Mouse (Mus musculus) urinary bladder, postnatal 36 days (tissue): ENCODE data around the gene Slc35g3.
A peak's percentile ranks its signal among the peaks of the same experiment; 100 is the strongest.

Experiments
- DNase-seq, 2 experiments: peaks; one replicate each; pipeline ENCODE4 v3.0.0; 2022; ENCODE audit warnings: low spot score in 2 of 2, mixed read lengths in 1 of 2

The Slc35g3 gene

DNA sequence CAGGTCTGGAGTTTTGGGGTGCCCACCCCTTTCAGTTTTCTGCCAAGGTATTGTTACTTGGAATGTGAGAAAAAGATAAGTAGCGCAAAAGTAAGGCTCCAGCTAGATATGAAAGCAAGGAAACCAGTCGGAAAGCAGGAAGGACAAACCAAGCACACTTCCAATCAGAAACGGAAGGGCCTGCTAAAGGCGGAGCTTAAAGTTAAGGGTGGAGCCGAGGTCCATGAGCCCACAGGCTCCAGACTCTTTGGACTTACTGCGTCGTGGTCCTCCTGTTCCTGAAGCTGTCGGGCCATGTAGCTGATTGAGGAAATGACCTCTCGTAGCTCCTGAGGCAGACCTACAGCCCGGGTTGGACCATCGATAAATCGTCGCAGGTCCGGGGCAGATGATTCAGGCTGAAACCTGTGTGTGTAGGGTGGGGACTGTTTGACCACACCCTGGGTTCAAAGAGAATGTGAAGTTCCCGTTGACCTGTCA lies 23.1 kb upstream of the Slc35g3 start:
- DNase-seq: peak; percentile 33 to 52

DNA sequence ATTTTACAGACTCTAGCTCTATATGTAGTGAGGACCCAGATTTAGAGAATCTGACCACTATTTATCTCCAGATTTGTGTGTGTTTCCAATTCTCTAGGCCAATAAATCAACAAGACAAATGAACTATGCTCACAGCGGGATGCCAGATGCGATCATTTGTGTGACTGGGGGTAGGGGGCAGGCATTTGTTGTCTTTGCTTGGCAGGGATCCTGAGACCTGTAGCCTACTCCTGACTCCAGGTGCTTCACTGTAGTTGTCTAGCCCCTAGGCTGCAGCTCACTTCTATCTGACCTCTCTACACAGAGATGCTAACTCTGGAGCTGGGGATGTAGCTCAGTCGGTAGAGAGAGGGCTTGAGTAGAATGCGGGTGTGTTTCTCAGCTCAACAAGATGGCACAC lies 20.1 kb upstream of the Slc35g3 start:
- DNase-seq: no peak

DNA sequence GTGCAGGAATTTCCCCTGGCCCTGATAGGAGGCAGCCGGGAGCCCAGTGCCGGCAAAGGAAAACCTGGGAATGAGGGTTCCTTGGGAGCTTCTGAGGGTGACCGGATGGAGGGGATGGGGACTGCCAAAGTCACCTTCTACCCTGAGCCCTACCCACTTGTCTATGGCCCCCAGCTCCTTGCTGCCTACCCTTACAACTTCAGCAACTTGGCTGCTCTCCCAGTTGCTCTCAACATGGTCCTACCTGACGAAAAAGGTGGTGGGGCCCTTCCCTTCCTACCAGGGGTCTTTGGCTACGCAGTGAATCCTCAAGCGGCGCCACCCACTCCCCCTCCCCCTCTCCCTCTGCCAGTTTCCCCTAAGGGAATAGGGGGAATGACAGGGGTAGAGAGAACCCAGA lies 17.2 kb upstream of the Slc35g3 start:
- DNase-seq: no peak

DNA sequence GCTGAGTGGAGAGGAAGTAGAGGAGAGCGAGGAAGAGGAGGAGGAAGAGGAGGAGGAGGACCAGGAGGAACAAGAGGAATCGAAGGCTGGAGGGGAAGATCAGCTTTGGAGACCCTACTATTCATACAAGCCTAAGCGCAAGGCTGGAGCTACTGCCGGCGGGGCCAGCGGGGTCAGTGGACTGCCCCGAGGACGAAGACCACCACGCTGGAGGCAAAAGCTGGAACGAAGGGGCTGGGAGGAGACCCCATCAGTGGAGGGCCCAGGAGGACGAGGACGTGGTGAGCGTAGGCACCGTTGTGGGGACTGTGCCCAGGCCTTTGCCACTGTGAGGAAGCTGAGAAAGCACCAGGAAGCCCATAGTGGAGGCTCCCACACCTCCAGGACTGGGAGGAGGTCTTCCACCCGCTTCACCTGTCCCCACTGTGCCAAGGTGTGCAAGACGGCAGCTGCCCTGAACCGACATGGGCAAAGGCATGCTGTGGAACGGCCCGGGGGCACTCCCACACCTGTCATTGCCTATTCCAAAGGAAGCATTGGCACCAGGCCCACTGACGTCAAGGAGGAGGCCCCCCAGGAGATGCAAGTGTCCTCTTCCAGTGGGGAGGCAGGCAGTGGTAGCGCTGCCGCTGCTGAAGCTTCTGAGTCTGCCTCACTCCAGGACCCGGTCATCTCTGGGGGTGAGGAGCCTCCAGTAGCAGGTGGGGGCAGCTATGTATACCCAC lies 16.7 kb upstream of the Slc35g3 start:
- DNase-seq: no peak

DNA sequence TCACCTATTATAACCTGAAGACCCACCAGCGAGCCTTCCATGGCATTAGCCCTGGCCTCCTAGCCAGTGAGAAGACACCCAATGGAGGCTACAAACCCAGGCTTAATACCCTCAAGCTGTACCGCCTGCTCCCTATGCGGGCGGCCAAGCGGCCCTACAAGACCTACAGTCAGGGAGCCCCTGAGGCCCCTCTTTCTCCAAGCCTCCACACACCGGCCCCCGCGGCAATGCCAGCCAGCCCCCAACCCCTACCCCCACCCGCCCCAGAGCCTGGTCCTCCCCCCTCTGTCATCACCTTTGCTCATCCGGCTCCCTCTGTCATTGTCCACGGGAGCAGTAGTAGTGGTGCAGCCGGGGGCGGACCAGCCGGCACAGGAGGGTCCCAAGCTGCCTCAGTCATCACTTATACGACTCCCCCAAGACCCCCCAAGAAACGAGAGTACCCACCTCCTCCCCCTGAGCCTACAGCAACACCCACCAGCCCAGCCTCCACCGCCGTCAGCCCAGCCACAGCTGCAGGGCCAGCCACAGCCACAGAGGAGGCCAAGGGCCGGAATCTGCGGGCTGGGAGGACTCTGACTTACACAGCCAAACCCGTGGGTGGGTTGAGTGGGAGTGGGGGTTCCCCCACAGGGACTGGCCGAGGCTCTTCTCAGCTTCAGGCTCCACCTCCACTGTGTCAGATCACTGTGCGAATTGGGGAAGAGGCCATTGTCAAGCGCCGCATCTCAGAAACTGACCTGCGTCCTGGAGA lies 15.9 kb upstream of the Slc35g3 start:
- DNase-seq: no peak

DNA sequence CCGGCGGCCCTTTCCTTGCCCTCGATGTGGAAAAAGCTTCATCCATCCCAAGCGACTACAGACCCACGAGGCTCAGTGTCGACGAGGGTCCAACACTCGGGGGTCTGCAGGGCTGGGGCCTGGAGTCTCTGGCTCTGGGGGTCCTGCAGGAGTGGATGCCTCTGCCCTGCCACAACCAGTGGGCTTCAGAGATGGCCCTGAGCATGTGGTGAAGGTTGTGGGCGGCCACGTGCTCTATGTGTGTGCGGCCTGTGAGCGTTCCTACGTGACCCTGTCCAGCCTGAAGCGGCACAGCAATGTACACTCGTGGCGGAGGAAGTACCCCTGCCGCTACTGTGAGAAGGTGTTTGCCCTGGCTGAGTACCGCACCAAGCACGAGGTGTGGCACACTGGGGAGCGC lies 14.7 kb upstream of the Slc35g3 start:
- no peak for DNase-seq

DNA sequence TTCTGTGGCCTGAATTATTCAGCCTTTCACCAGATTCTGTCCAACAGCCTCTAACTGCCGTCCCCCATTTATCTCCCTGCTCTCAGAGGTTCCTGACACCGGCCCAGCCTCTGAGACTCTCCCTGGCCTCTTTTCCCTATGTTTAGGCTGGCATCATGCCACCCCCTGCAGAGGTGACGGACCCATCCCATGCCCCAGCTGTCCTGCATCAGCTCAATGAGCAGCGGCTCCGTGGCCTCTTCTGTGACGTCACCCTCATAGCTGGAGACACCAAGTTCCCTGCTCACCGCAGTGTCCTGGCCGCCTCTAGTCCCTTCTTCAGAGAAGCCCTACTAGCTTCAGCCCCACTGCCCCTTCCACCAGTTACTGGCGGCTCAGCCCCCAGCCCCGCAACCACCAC lies 13.9 kb upstream of the Slc35g3 start:
- DNase-seq: no peak

DNA sequence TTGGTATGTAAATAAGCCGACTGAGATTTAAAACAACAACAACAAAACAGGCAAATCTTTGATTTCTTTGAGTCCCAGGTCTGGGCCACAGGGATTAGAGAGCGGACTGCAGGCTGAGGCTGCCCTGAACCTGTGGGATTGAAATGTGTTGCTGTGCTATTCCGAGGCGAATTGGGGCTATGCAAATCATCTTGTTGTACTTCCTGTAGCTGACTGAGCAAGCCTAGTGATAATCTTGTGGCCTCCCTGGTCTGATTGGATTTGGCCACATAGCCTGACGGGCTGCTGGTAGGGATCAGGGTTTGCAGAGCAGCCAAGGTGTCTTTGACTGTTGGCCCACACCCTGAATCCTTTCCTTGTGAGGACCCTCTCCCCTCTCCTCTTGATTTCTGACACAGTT lies 13.2 kb upstream of the Slc35g3 start:
- no peak for DNase-seq

DNA sequence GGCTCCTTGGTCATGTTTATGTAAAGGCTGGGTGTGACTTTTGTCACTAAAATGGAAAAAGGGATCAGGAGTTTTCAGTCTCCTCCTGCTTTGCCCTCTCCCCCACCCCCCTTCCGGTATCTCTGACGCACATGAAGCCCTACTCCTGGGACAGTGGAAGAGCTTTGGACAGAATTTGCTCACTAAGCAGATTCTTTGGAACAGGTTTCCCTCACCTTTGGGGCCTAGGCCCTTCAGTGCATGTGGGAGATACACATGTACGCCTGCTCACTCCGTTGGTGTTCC lies 5.8 kb upstream of the Slc35g3 start:
- no peak for DNase-seq

DNA sequence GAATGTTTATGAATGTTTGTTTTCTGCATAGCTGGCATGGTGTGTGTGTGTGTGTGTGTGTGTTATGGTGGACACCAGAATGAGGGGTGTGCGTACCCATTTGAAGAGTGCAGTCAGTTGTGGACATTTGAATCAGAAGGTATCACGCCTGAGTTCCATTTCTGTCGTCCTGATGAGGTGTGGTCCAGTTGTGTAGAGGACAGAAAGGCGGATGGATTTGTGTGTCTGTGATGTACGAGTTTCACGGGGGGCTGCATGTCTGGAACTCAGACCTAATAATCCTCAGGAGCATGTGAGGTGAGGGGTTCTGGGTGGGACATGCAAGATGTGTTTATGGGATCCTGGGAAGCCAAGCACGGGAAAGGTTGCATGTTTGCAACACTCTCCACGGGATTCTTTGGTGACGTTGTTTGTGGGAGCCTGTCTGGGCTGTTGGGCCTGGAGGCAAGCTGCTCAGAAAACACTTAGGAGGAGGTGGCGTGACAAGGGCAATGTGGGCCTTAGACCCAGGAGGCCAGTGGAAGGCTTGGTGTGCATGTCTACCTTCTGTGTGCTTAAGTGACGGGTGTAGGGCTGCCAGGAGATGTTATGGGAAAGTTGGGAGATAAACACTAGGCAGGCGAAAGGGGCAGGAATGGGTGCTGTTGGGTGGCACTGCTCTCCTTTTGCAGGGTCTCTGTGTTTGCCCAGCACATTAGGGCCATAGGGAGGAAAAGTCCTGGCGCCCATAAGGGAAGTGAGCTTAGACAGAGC lies 5.3 kb upstream of the Slc35g3 start:
- no peak for DNase-seq

DNA sequence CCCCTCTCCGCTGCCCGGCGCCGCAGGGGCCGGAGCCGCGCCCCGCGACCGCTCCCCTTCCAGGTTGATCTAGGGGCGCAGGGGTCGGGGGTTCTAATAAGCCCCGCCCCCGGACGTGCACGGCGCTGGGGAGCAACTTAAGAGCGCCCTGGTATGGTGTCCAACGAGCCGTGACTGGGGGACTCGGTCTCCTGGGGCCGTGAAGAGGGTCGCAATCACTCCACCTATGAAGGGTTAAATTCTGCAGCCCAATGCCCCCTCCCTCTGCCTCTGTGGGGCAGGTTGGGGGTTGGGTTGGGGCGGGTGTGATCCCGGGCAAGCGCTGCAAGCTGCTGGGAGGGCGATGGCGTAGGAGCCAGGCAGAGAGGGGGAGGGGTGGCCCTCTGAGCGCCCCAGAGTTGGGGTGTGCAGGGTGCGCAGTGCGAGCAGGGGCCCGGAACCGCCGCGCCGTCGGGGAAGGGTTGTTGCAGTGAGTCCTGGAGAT lies 4.4 kb upstream of the Slc35g3 start:
- peak; percentile 62 to 74 for DNase-seq

DNA sequence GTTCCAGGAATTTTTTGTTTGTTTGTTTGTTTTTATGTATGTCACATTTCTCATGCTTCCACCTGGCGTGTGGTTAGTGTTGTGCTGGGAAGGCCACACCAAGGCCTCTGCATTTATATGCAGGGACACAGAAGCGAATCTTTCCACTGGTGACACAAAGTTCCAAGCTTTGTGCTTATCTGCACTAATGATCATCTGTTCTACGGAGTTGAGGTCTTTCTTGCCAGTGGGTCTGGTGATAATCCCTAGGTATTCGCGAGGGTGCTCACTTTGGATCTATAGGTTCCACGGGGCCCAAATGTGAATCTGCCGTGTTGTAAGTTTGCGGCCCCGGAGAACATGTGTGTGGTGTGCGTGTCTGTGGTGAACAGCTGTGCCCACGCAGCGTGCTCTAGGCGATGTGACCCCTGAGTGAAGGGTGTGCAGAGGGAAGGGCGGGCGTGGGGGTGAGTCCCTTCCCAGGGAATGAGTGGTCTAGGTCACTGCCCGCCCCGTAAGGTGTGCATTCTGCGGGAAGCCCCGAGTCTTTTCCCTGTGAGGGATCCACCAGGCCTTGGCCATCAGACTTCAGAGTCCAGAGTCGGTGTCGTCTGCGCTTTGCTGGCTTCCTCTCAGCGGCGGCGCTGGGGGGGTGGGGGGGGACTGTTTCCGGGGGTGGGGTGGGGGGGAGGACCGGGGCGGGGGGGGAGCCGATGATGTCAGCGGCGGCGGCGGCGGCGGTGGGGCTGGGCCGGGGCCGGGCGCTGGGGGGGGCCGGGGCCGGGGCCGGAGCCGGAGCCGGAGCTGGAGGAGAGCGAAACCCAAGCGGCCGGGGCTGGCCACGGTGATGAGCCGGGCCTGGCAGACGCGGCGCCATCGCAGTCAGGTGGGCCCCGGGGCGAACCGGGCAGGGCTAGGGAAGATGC lies 3.7 kb upstream of the Slc35g3 start, which contains the start of gene Zbtb4:
Zbtb4 (plus strand) TSS at position 692 of the 905 bp plus-strand sequence.
- DNase-seq: no peak

DNA sequence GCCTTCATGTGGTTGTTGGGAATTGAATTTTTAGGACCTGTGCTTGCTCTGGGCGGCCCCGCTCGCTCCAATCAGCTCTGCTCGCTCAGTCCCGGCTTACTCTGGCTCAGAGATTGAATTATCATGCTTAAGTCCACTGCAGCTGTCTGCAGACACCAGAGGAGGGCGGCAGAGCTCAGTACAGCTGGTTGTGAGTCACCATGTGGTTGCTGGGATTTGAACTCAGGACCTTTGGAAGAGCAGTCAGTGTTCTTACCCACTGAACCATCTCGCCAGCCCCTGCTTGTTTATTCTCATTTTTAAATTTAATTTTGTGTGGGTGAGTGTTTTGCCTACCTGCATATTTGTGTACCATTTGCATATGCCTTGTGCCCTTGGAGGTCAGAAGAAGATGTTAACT lies 1.8 kb upstream of the Slc35g3 start:
- no peak for DNase-seq

DNA sequence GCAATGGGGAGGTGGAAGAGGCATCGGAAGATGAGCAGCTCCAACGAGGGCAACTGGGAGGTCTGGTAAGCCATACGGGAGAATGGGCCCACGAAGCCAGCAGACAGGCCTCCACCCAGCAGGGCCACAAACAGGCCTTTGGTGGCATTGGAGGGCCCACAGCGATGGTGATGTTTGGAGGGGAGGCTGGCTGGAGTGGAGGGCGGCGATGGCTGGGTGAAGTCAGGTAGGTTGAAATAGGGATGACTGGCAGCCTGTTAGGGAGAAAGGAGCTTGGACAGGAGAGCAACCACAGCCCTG lies 917 bp downstream of the Slc35g3 start:
- DNase-seq: no peak

DNA sequence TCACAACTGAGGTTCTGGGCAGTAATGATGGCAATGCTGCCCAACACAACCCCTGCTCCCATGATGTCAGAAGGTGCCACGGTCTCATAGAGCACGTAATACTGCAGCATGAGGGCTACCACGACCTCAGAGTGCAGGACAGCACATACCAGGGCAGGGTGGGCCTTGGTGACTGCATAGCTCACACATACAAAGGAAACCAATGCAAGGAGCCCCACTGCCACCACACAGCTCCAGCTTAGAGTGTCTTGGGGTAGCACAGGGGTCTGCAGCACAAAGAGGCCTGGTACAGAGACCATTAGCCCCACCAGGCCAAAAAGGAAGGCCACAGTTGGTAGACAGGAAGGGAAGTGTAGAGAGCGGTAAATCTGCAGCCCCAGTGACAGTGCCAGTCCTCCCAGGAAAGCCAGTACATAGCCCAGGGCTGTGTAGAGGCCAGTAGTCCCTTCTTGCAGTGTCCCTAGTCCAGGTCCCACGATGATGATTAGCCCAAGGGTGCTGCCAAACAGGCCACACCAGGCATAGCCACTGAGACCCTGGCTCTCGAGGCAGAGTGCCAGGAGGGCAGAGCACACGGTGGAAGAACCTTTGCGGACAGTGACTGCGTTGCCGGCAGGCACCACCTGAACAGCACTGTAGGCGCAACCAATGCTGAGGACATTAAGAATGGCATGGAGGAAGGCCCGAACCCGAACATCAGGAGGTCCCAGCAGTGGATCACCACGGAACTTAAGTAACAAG lies 1.4 kb downstream of the Slc35g3 start:
- DNase-seq: no peak

DNA sequence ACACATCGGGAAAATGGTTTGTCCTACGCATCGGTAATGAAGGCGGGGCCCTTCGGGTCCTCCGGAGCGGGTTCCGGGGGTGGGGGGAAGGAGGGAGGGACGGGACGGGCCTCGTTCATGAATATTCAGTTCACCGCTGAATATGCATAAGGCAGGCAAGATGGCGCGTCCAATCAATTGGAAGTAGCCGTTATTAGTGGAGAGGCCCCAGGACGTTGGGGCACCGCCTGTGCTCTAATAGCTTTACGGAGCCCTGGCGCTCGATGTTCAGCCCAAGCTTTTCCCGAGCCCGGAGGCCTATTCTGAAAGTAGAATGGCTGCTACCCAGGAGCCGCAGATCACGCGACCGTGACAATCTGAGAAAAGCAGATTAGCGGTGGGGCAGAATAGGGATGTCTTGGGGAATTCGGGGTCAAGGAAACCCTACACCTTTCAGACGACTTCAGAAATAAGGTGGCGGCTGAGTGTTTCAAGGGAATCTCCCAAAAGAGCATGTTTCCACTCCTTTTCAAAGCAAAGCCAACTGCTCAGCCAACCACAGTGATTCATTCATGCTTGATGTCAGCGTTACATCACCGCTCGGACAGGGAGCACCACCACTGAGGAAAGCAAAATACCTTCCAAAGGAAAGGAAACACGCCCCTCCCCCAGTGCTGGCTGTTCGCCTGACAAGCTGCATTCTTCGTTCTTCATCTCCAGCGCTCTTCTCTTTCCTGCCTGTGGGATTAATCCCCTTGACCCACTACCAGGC lies 2.6 kb downstream of the Slc35g3 start:
- DNase-seq: peak; percentile 71 to 87

DNA sequence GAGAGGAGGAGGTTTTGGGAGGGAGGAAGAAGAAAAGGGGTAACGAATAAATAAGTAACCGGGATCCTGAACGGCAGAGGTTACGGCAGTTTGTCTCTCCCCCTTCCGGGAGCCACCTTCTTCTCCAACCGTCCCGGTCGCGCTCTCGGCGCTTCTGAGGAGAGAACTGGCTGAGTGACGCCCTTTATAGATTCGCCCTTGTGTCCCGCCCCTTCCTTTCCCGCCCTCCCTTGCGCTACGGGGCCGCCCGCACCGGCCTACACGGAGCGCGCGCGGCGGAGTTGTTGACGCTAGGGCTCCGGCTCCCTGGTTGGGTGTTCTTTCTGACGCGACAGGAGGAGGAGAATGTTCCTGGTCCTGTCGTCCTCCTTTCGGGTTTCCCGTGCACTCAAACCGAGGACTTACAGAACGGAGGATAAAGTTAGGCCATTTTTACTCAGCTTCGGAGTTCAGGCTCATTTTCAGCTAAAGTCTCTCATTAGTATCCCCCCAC lies 3.2 kb downstream of the Slc35g3 start, which contains the start of gene Polr2a:
Polr2a (minus strand) TSS at position 160 of the 493 bp plus-strand sequence.
- DNase-seq: peak; percentile 94 to 97

DNA sequence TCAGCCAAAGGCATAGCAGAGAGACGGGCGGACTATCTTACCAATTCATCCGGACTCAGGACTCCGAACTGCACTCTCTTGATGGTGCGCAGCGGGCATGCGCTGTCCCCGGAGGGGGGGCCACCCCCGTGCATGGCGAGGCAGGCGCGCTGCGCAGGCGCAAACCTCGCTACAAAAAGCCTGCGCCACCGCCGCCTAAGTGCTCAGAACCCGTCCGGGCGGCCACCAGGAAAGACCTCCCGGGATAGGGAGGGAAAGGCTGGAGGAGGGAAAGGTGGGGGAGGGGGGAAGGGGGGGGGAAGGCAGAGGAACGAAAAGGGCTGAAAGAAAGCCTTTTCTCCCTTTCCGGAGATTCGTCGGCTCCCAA lies 3.7 kb downstream of the Slc35g3 start:
- DNase-seq: peak; percentile 97 to 98

DNA sequence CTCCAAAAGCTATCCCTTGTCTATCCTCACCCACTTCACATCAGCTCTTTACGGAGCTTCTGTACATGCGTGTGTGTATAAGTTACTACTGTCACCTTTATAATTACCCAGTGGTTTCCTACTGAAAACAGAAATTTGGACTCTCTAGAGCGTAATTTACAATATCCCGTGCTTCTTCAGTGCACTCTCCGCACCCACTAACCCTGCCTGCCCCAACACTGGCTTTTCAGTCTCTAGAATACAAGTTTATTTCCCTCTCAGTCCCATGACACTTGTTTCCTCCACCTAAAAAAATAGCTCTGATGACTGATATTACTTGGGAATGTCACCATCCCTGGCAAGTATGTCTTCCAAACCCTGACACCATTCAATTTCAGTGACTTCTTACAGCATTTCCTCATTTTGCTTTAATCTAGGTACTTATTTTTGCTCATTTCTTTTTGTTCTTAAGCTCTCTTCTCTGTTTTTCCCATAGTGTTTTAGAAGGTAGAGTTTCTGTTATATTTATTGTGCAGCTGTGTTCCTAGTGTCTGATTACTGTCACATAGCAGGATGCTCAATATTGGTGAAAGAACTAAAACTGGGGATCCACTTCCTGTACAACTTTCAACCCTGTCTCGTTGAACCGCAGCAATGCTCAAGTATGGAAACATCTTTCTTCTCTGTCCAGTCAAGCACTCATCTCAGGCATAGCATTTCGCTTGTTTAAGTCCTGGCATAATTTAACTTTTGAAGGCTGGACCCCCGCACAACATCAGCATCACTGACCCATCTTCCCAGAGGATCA lies 4.3 kb downstream of the Slc35g3 start:
- DNase-seq: no peak
